Mouse (Mus musculus) lung, embryonic 14.5 days (tissue): ENCODE measurements around the gene Lsm14a. TPM values are rescaled to one million over a fixed set of nuclear protein-coding genes. Genes with fewer than 3 reads are reported as not detected.
A peak's percentile ranks its signal among the peaks of the same experiment; 100 is the strongest.
"Not testable (repeated sequence)": the region's sequence is repeated elsewhere in the genome, so short reads cannot be mapped to it uniquely, and the experiment has no call there.

Experiments used
- ATAC-seq: fragments of 200-750 bp; cut with Nextera tagmentation; 2 replicates; pipeline ENCODE4 v1.8.0; 2017; ENCODE audit warnings: mild to moderate bottlenecking, moderate TSS enrichment, moderate library complexity; ENCODE audit not compliant: insufficient read depth
- DNase-seq: peaks from one replicate; pipeline ENCODE4 v3.0.0-alpha.2; 2015
- H3K27ac ChIP-seq: fragments of 300-500 bp; sonication (generic); 2 replicates; pipeline ENCODE4 v1.5.1; 2014; ENCODE audit warnings: low read depth, mild to moderate bottlenecking, moderate library complexity
- H3K27me3 ChIP-seq: fragments of 300-500 bp; sonication (generic); 2 replicates; pipeline ENCODE4 v1.6.1; 2014; ENCODE audit warnings: low read length, control low read depth; ENCODE audit not compliant: insufficient read depth
- H3K36me3 ChIP-seq: fragments of 300-500 bp; sonication (generic); 2 replicates; pipeline ENCODE4 v1.6.1; 2014; ENCODE audit warnings: control low read depth; ENCODE audit not compliant: insufficient read depth
- H3K4me1 ChIP-seq: fragments of 300-500 bp; sonication (generic); 2 replicates; pipeline ENCODE4 v1.6.1; 2014; ENCODE audit warnings: antibody characterized with exemption, control low read depth; ENCODE audit not compliant: insufficient read depth
- H3K4me2 ChIP-seq: fragments of 300-500 bp; sonication (generic); 2 replicates; pipeline ENCODE4 v1.6.1; 2014; ENCODE audit warnings: mild to moderate bottlenecking
- H3K4me3 ChIP-seq: fragments of 300-500 bp; sonication (generic); 2 replicates; pipeline ENCODE4 v1.5.1; 2014; ENCODE audit warnings: low read depth, low read length
- H3K9ac ChIP-seq: fragments of 300-500 bp; sonication (generic); 2 replicates; pipeline ENCODE4 v1.6.1; 2014
- H3K9me3 ChIP-seq: fragments of 300-500 bp; sonication (generic); 2 replicates; pipeline ENCODE4 v1.6.1; 2016; ENCODE audit warnings: low read depth, low read length, control low read depth
- CTCF ChIP-seq: IDR thresholded peaks from 2 replicates; pipeline ENCODE4 v1.5.1; 2016; ENCODE audit warnings: antibody characterized with exemption, low read depth
- WGBS: fragments of 180-500 bp; shearing (Covaris S2); extraction: QIAGEN DNeasy Blood & Tissue Kit; methylation state at CpG from one replicate; pipeline ENCODE4 v1.1.7; 2014; 5-methylcytosine and 5-hydroxymethylcytosine counted together
- polyA plus RNA-seq: library from polyadenylated mRNA; unstranded; fragments of >200 nt; fragmentation: Nextera tagmentation; extraction: Ambion mirVana; gene quantifications from 2 replicates; pipeline ENCODE4 v1.2.1, GENCODE M21; 2014

The Lsm14a gene
- polyA plus RNA-seq, 1 experiment from 2014 or later = 58.7 TPM

GRCm38 (mm10) chr7:34342040-34342793, 50.9 kb downstream of the Lsm14a start:
- no peak for ATAC-seq
- Histone ChIP-seq H3K4me1 (no peaks in the 10 kb centered on the region), H3K9me3 (no peaks in the 10 kb centered on the region), H3K9ac (no peak overlapping the region), H3K27ac (no peak overlapping the region), H3K27me3 (no peaks in the 10 kb centered on the region), H3K4me3 (no peak overlapping the region), H3K4me2 (no peak overlapping the region), H3K36me3 (peaks cover 78% of the 10 kb centered on the region)
- no peak for DNase-seq
- TF ChIP-seq CTCF = no peak
- WGBS = 88% methylated on average over 10 of the region's 10 CpGs

GRCm38 (mm10) chr7:34340841-34341240, 52.3 kb downstream of the Lsm14a start:
- DNase-seq (no peak), ATAC-seq (no peak)
- H3K36me3 ChIP-seq = peaks cover 65% of the 10 kb centered on the region
- 67% methylated on average over 5 of the region's 5 CpGs for WGBS
- H3K4me2 ChIP-seq = no peak overlapping the region
- H3K27me3 ChIP-seq = no peaks in the 10 kb centered on the region
- no peak for TF ChIP-seq CTCF
- H3K9ac ChIP-seq = no peak overlapping the region
- H3K27ac ChIP-seq = no peak overlapping the region
- H3K4me3 ChIP-seq = no peak overlapping the region
- H3K4me1 ChIP-seq = no peaks in the 10 kb centered on the region
- no peaks in the 10 kb centered on the region for H3K9me3 ChIP-seq

GRCm38 (mm10) chr7:34339164-34339489, 54.0 kb downstream of the Lsm14a start:
- no peak overlapping the region for H3K27ac ChIP-seq

GRCm38 (mm10) chr7:34338445-34339163, 54.5 kb downstream of the Lsm14a start:
- peaks cover 44% of the 10 kb centered on the region for H3K36me3 ChIP-seq
- H3K4me1 ChIP-seq = no peaks in the 10 kb centered on the region
- 51% methylated on average over 9 of the region's 9 CpGs for WGBS
- no peak overlapping the region for H3K4me3 ChIP-seq
- H3K9ac ChIP-seq = no peak overlapping the region
- no peaks in the 10 kb centered on the region for H3K9me3 ChIP-seq
- H3K27me3 ChIP-seq = no peaks in the 10 kb centered on the region
- DNase-seq = no peak
- no peak overlapping the region for H3K4me2 ChIP-seq
- no peak overlapping the region for H3K27ac ChIP-seq
- TF ChIP-seq CTCF = no peak
- no peak for ATAC-seq

More at GRCm38 (mm10) chr7:34339164-34339489, 54.0 kb downstream of the Lsm14a start:
- H3K4me3 ChIP-seq = no peak overlapping the region
- H3K9me3 ChIP-seq = no peaks in the 10 kb centered on the region
- DNase-seq (no peak), ATAC-seq (no peak)
- H3K27me3 ChIP-seq = no peaks in the 10 kb centered on the region
- 68% methylated on average over 5 of the region's 5 CpGs for WGBS
- no peak for TF ChIP-seq CTCF
- H3K9ac ChIP-seq = no peak overlapping the region
- no peak overlapping the region for H3K4me2 ChIP-seq
- H3K4me1 ChIP-seq = no peaks in the 10 kb centered on the region
- peaks cover 49% of the 10 kb centered on the region for H3K36me3 ChIP-seq

GRCm38 (mm10) chr7:34337268-34337667, 55.8 kb downstream of the Lsm14a start:
- no peak overlapping the region for H3K4me3 ChIP-seq
- peaks cover 30% of the 10 kb centered on the region for H3K36me3 ChIP-seq
- H3K4me2 ChIP-seq = no peak overlapping the region
- DNase-seq = no peak
- 69% methylated on average over 2 of the region's 2 CpGs for WGBS
- H3K4me1 ChIP-seq = no peaks in the 10 kb centered on the region
- H3K27ac ChIP-seq = no peak overlapping the region
- TF ChIP-seq CTCF = no peak
- no peaks in the 10 kb centered on the region for H3K9me3 ChIP-seq
- no peak for ATAC-seq
- H3K27me3 ChIP-seq = no peaks in the 10 kb centered on the region
- no peak overlapping the region for H3K9ac ChIP-seq

- WGBS = 90% methylated on average over 1 of the region's 1 CpGs
- H3K4me3 ChIP-seq, DNase-seq, ATAC-seq, H3K9me3 ChIP-seq, H3K27ac ChIP-seq, H3K4me2 ChIP-seq, H3K9ac ChIP-seq, H3K27me3 ChIP-seq, H3K4me1 ChIP-seq: not testable (repeated sequence)
- peaks cover 24% of the 10 kb centered on the region for H3K36me3 ChIP-seq
- peak; percentile 37 for TF ChIP-seq CTCF
Measured at GRCm38 (mm10) chr7:34336545-34336944, 56.6 kb downstream of the Lsm14a start.

GRCm38 (mm10) chr7:34327493-34327892, 65.6 kb downstream of the Lsm14a start:
- Histone ChIP-seq H3K36me3 (no peaks in the 10 kb centered on the region), H3K27me3 (no peaks in the 10 kb centered on the region), H3K27ac (no peak overlapping the region), H3K4me2 (no peak overlapping the region), H3K4me1 (no peaks in the 10 kb centered on the region), H3K9me3 (no peaks in the 10 kb centered on the region), H3K9ac (no peak overlapping the region), H3K4me3 (no peak overlapping the region)
- 49% methylated on average over 3 of the region's 3 CpGs for WGBS
- ATAC-seq = no peak
- peak; percentile 22 for DNase-seq
- no peak for TF ChIP-seq CTCF
